Mouse (Mus musculus) telencephalon, adult 2 months (tissue): ENCODE results near the gene Mab21l2.

Experiments used
- DNase-seq: peaks from one replicate; pipeline ENCODE4 v3.0.0-alpha.2; 2011; ENCODE audit warnings: low read depth, low spot score

The Mab21l2 gene

GRCm38 (mm10) chr3:86539555-86540168 lies 8.8 kb downstream of the Mab21l2 start:
- DNase-seq = no peak

- no peak for DNase-seq
Observed at GRCm38 (mm10) chr3:86538645-86539554, 9.5 kb downstream of the Mab21l2 start.

- DNase-seq = no peak
Observed at GRCm38 (mm10) chr3:86536751-86537150, 11.7 kb downstream of the Mab21l2 start.

GRCm38 (mm10) chr3:86531531-86532269 lies 16.7 kb downstream of the Mab21l2 start:
- DNase-seq = no peak

GRCm38 (mm10) chr3:86522880-86523505 lies 25.4 kb downstream of the Mab21l2 start:
- DNase-seq = no peak

- DNase-seq = no peak
Observed at GRCm38 (mm10) chr3:86518506-86519109, 29.8 kb downstream of the Mab21l2 start.

GRCm38 (mm10) chr3:86500586-86500985 lies 47.8 kb downstream of the Mab21l2 start:
- DNase-seq = no peak
